ENCODE assay signal across 24 mouse cellular contexts in the genomic region with DNA sequence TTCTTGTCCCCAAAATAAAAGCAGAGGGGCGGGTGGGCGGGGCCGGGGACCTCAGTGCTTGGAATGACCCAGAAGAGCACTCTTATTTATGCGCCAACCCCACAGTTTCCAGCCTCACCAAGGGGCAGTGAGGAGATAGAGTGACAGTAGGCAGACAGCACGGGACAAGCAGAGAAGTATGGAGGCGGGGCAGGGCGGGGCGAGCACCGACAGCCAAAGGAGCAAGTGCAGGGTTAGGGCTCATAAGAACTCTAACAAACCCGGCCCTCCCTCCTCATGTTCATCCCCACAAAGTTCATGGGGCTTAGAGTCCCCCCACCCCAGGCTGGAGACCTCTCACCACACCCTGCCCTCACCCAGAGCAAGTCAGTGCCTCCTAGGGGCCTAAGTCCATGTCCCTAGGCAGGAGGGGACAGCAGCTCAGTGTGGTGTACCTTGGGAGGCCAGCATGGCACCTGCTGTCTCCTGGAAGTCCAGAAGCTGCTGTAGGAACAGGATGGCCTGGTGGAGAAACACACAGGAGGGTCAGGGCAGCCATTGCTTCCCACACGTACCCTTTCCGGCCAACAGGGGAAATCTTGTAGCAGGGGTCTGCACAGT. TPM values are rescaled to one million over a fixed set of nuclear protein-coding genes. Genes with fewer than 3 reads are reported as not detected.
DNase-seq lines count a peak whose midpoint lies in the region; ATAC-seq and TF ChIP-seq lines count a peak whose summit lies in the region.
"Had no signal": no experiment of that assay in that cellular context is flagged by ENCODE, and none has a peak within 500 bp of the region (broad histone marks: within the 10 kb centered on the region; RNA-seq: fewer than 3 reads in every experiment).

No protein-coding gene starts in this region.

- no peak for TF ChIP-seq POLR2A in myocyte (IDR thresholded peaks at IDR 0.05; ENCODE audit: insufficient read length, low read depth)

- no peak for DNase-seq in forebrain, embryonic 14.5 days (ENCODE audit: low spot score)
- DNase-seq in hindbrain, embryonic 10.5 days (ENCODE audit: low spot score), result no peak
- DNase-seq: cerebellum, adult 9-10 months; gastrocnemius, postnatal 36 days had no signal

- H3K9ac ChIP-seq in forebrain, embryonic 14.5 days (ENCODE audit: low read length), result no peak overlapping the region
- no peak overlapping the region for H3K9ac ChIP-seq in forebrain, embryonic 16.5 days (replicated peaks; ENCODE audit: low read depth, low read length)
- no peak overlapping the region for H3K9ac ChIP-seq in hindbrain, embryonic 13.5 days
- 0 out of 2 replicates have a peak overlapping the region, but pooled peaks have one; percentile 19 for H3K9ac ChIP-seq in intestine, postnatal 0 days (ENCODE audit: low read depth, low read length)
- H3K9ac ChIP-seq: forebrain, embryonic 13.5 days; kidney, embryonic 15.5 days; midbrain, embryonic 15.5 days; neural tube, embryonic 12.5 days had no signal

- H3K9me3 ChIP-seq in forebrain, embryonic 14.5 days (replicated peaks; ENCODE audit: control insufficient read depth, low read length), result no peaks in the 10 kb centered on the region
- no peaks in the 10 kb centered on the region for H3K9me3 ChIP-seq in forebrain, embryonic 16.5 days (ENCODE audit: control insufficient read depth, low read length)
- H3K9me3 ChIP-seq in hindbrain, embryonic 13.5 days, result no peaks in the 10 kb centered on the region
- H3K9me3 ChIP-seq in hindbrain, embryonic 10.5 days, result no peaks in the 10 kb centered on the region
- no peaks in the 10 kb centered on the region for H3K9me3 ChIP-seq in intestine, postnatal 0 days (ENCODE audit: control insufficient read depth)
- H3K9me3 ChIP-seq: forebrain, embryonic 13.5 days; kidney, embryonic 15.5 days; midbrain, embryonic 15.5 days; neural tube, embryonic 12.5 days had no signal

- H3K27me3 ChIP-seq in forebrain, embryonic 14.5 days (replicated peaks; ENCODE audit: control insufficient read depth, insufficient read depth, low read length), result no peaks in the 10 kb centered on the region
- H3K27me3 ChIP-seq in forebrain, embryonic 16.5 days (replicated peaks; ENCODE audit: control insufficient read depth, insufficient read depth, low read length), result no peaks in the 10 kb centered on the region
- H3K27me3 ChIP-seq in hindbrain, embryonic 13.5 days, result no peaks in the 10 kb centered on the region
- no peaks in the 10 kb centered on the region for H3K27me3 ChIP-seq in hindbrain, embryonic 10.5 days (ENCODE audit: insufficient read depth, poor library complexity, severe bottlenecking)
- H3K27me3 ChIP-seq in intestine, postnatal 0 days (replicated peaks; ENCODE audit: control insufficient read depth, insufficient read depth, low read length), result no peaks in the 10 kb centered on the region
- H3K27me3 ChIP-seq in myocyte (ENCODE audit: control insufficient read depth, insufficient read depth, insufficient read length), result no peaks in the 10 kb centered on the region
- H3K27me3 ChIP-seq: CH12.LX; forebrain, embryonic 13.5 days; kidney, embryonic 15.5 days; midbrain, embryonic 15.5 days; neural tube, embryonic 12.5 days had no signal

- TF ChIP-seq CTCF in intestine, postnatal 0 days (IDR thresholded peaks at IDR 0.05; ENCODE audit: low read depth), result no peak

- no peaks in the 10 kb centered on the region for H3K79me2 ChIP-seq in myocyte (ENCODE audit: control insufficient read depth, insufficient read depth)

- H3K4me3 ChIP-seq in forebrain, embryonic 14.5 days (ENCODE audit: low read depth, low read length), result no peak overlapping the region
- H3K4me3 ChIP-seq in forebrain, embryonic 16.5 days (replicated peaks; ENCODE audit: low read length), result no peak overlapping the region
- H3K4me3 ChIP-seq in hindbrain, embryonic 13.5 days, result no peak overlapping the region
- H3K4me3 ChIP-seq in hindbrain, embryonic 10.5 days, result no peak overlapping the region
- no peak overlapping the region for H3K4me3 ChIP-seq in intestine, postnatal 0 days (ENCODE audit: low read depth, low read length)
- H3K4me3 ChIP-seq in myocyte, result no peak overlapping the region
- H3K4me3 ChIP-seq: forebrain, embryonic 13.5 days; gastrocnemius, adult 2 months; heart, adult 2 months; kidney, embryonic 15.5 days; left cerebral cortex, adult 2 months; midbrain, embryonic 15.5 days; neural tube, embryonic 12.5 days had no signal

- ATAC-seq in forebrain, embryonic 14.5 days, result 0 out of 2 replicates have a peak, but pooled peaks have one; percentile 5
- no peak for ATAC-seq in forebrain, embryonic 16.5 days
- ATAC-seq in hindbrain, embryonic 13.5 days (ENCODE audit: low FRiP score), result peak; percentile 28; the same call in 1 of the 2 replicates
- peak; percentile 74 for ATAC-seq in intestine, postnatal 0 days
- no peak for ATAC-seq in cerebellum, adult (ENCODE audit: insufficient number of reproducible peaks, low FRiP score, low TSS enrichment)
- no peak for ATAC-seq in inflammation-experienced regulatory T-cells, adult 6 months
- ATAC-seq: activated CD4-positive, CD25-positive, alpha-beta regulatory T cell, adult 4 months; midbrain, embryonic 15.5 days had no signal

- no peak overlapping the region for H3K27ac ChIP-seq in forebrain, embryonic 14.5 days (ENCODE audit: low read depth, low read length)
- no peak overlapping the region for H3K27ac ChIP-seq in forebrain, embryonic 16.5 days (ENCODE audit: low read length)
- H3K27ac ChIP-seq in hindbrain, embryonic 13.5 days, result no peak overlapping the region
- H3K27ac ChIP-seq in hindbrain, embryonic 10.5 days, result no peak overlapping the region
- H3K27ac ChIP-seq in intestine, postnatal 0 days (ENCODE audit: low read depth, low read length), result peak overlapping the region; percentile 73
- H3K27ac ChIP-seq: forebrain, embryonic 13.5 days; gastrocnemius, adult 2 months; heart, adult 2 months; hindbrain, postnatal 0 days; kidney, embryonic 15.5 days; left cerebral cortex, adult 2 months; macrophage; midbrain, embryonic 15.5 days; neural tube, embryonic 12.5 days had no signal

- no peak overlapping the region for H3K4me2 ChIP-seq in forebrain, embryonic 14.5 days (ENCODE audit: low read length)
- no peak overlapping the region for H3K4me2 ChIP-seq in forebrain, embryonic 16.5 days (ENCODE audit: low read length)
- no peak overlapping the region for H3K4me2 ChIP-seq in hindbrain, embryonic 13.5 days
- peak overlapping the region; percentile 7; the same call in 1 of the 2 replicates for H3K4me2 ChIP-seq in intestine, postnatal 0 days (replicated peaks; ENCODE audit: low read depth)
- peak overlapping the region; percentile 18 for H3K4me2 ChIP-seq in myocyte (ENCODE audit: low read depth)
- H3K4me2 ChIP-seq: forebrain, embryonic 13.5 days; kidney, embryonic 15.5 days; midbrain, embryonic 15.5 days; neural tube, embryonic 12.5 days had no signal

- 86% methylated on average over 12 of the region's 12 CpGs for WGBS in forebrain, embryonic 14.5 days
- WGBS in forebrain, embryonic 16.5 days, result 88% methylated on average over 12 of the region's 12 CpGs
- WGBS in hindbrain, embryonic 13.5 days, result 76% methylated on average over 12 of the region's 12 CpGs
- WGBS in hindbrain, embryonic 10.5 days, result 78% methylated on average over 12 of the region's 12 CpGs
- 69% methylated on average over 12 of the region's 12 CpGs for WGBS in intestine, postnatal 0 days

- H3ac ChIP-seq in myocyte (ENCODE audit: control insufficient read depth, insufficient read length), result no peak overlapping the region

- no peaks in the 10 kb centered on the region for H3K4me1 ChIP-seq in forebrain, embryonic 14.5 days (ENCODE audit: control insufficient read depth, insufficient read depth, low read length)
- H3K4me1 ChIP-seq in forebrain, embryonic 16.5 days (replicated peaks; ENCODE audit: control insufficient read depth, insufficient read depth, low read length), result no peaks in the 10 kb centered on the region
- no peaks in the 10 kb centered on the region for H3K4me1 ChIP-seq in hindbrain, embryonic 13.5 days (replicated peaks)
- H3K4me1 ChIP-seq in hindbrain, embryonic 10.5 days (replicated peaks), result peaks cover 18% of the 10 kb centered on the region; the same call in 1 of the 2 replicates
- 0 out of 2 replicates have a peak, but pooled peaks cover 4% of the 10 kb centered on the region for H3K4me1 ChIP-seq in intestine, postnatal 0 days (replicated peaks; ENCODE audit: control insufficient read depth, insufficient read depth, low read length)
- H3K4me1 ChIP-seq: forebrain, embryonic 13.5 days; midbrain, embryonic 15.5 days; neural tube, embryonic 12.5 days had no signal

- H3K36me3 ChIP-seq in forebrain, embryonic 14.5 days (ENCODE audit: control insufficient read depth, insufficient read depth, low read length), result peaks cover 83% of the 10 kb centered on the region
- peaks cover 13% of the 10 kb centered on the region for H3K36me3 ChIP-seq in forebrain, embryonic 16.5 days (ENCODE audit: control insufficient read depth, insufficient read depth)
- H3K36me3 ChIP-seq in hindbrain, embryonic 13.5 days, result peaks cover 99% of the 10 kb centered on the region
- peaks cover 96% of the 10 kb centered on the region for H3K36me3 ChIP-seq in hindbrain, embryonic 10.5 days
- H3K36me3 ChIP-seq in intestine, postnatal 0 days (ENCODE audit: control insufficient read depth, insufficient read depth), result peaks cover 68% of the 10 kb centered on the region
- H3K36me3 ChIP-seq in myocyte (ENCODE audit: control insufficient read depth, insufficient read depth), result peaks cover 5% of the 10 kb centered on the region

RNA-seq across cellular contexts. Expression of a gene that starts 12.9 kb away (rescaled TPM):
- 0.09 and 0.11 TPM in 2 replicates for polyA plus RNA-seq in forebrain, embryonic 14.5 days (2014; fragmentation: Nextera tagmentation; extraction: Ambion mirVana)
- polyA plus RNA-seq in forebrain, embryonic 16.5 days (2015; fragmentation: Nextera tagmentation; extraction: Ambion mirVana), result 0.10 and 0.14 TPM in 2 replicates
- 0.27 and 0.56 TPM in 2 replicates for polyA plus RNA-seq in hindbrain, embryonic 13.5 days (2015; fragmentation: Nextera tagmentation; extraction: Ambion mirVana)
- 0.11 and 0.33 TPM in 2 replicates for polyA plus RNA-seq in hindbrain, embryonic 10.5 days (2016; fragmentation: Nextera tagmentation; extraction: Ambion mirVana)
- polyA plus RNA-seq in intestine, postnatal 0 days (2015; fragmentation: Nextera tagmentation; extraction: Ambion mirVana), result 0.10 and 0.29 TPM in 2 replicates
- 1.5 TPM for polyA plus RNA-seq in myocyte (2012; fragmentation: generic; extraction: Trizol)
- polyA plus RNA-seq in inflammation-experienced regulatory T-cells, adult 6 months (2017; shearing (Covaris generic)), result not detected
- polyA plus RNA-seq: activated CD4-positive, CD25-positive, alpha-beta regulatory T cell, adult 4 months; frontal cortex, adult 2 months; heart, embryonic 14.5 days; liver, adult 2 months; macrophage had no signal

RNA-seq across cellular contexts. Expression of a gene that starts 13.4 kb away (rescaled TPM):
- polyA plus RNA-seq in forebrain, embryonic 14.5 days (2014; fragmentation: Nextera tagmentation; extraction: Ambion mirVana), result 107 and 114 TPM in 2 replicates
- polyA plus RNA-seq in forebrain, embryonic 16.5 days (2015; fragmentation: Nextera tagmentation; extraction: Ambion mirVana), result 114 and 116 TPM in 2 replicates
- 94.4 and 97.5 TPM in 2 replicates for polyA plus RNA-seq in hindbrain, embryonic 13.5 days (2015; fragmentation: Nextera tagmentation; extraction: Ambion mirVana)
- 52.2 and 79.2 TPM in 2 replicates for polyA plus RNA-seq in hindbrain, embryonic 10.5 days (2016; fragmentation: Nextera tagmentation; extraction: Ambion mirVana)
- 44.6 and 49.2 TPM in 2 replicates for polyA plus RNA-seq in intestine, postnatal 0 days (2015; fragmentation: Nextera tagmentation; extraction: Ambion mirVana)
- polyA plus RNA-seq in myocyte (2012; fragmentation: generic; extraction: Trizol), result 55.0 TPM
- polyA plus RNA-seq in inflammation-experienced regulatory T-cells, adult 6 months (2017; shearing (Covaris generic)), result 10 to 100 TPM; 70.3 to 96.0 (median 70.6) TPM

RNA-seq across cellular contexts. Expression of a gene that starts 19.6 kb away (rescaled TPM):
- polyA plus RNA-seq in forebrain, embryonic 14.5 days (2014; fragmentation: Nextera tagmentation; extraction: Ambion mirVana), result 53.2 and 60.4 TPM in 2 replicates
- 64.1 and 72.0 TPM in 2 replicates for polyA plus RNA-seq in forebrain, embryonic 16.5 days (2015; fragmentation: Nextera tagmentation; extraction: Ambion mirVana)
- 63.7 and 64.4 TPM in 2 replicates for polyA plus RNA-seq in hindbrain, embryonic 13.5 days (2015; fragmentation: Nextera tagmentation; extraction: Ambion mirVana)
- 96.2 and 100 TPM in 2 replicates for polyA plus RNA-seq in hindbrain, embryonic 10.5 days (2016; fragmentation: Nextera tagmentation; extraction: Ambion mirVana)
- 45.2 and 48.7 TPM in 2 replicates for polyA plus RNA-seq in intestine, postnatal 0 days (2015; fragmentation: Nextera tagmentation; extraction: Ambion mirVana)
- polyA plus RNA-seq in myocyte (2012; fragmentation: generic; extraction: Trizol), result 83.0 TPM
- 10 to 100 TPM; 40.4 to 44.2 (median 42.3) TPM for polyA plus RNA-seq in inflammation-experienced regulatory T-cells, adult 6 months (2017; shearing (Covaris generic))

RNA-seq across cellular contexts. Expression of a gene that starts 41.6 kb away (rescaled TPM):
- 7.3 and 8.7 TPM in 2 replicates for polyA plus RNA-seq in forebrain, embryonic 14.5 days (2014; fragmentation: Nextera tagmentation; extraction: Ambion mirVana)
- polyA plus RNA-seq in forebrain, embryonic 16.5 days (2015; fragmentation: Nextera tagmentation; extraction: Ambion mirVana), result 6.6 and 7.0 TPM in 2 replicates
- polyA plus RNA-seq in hindbrain, embryonic 13.5 days (2015; fragmentation: Nextera tagmentation; extraction: Ambion mirVana), result 14.2 and 24.3 TPM in 2 replicates
- 15.1 and 29.1 TPM in 2 replicates for polyA plus RNA-seq in hindbrain, embryonic 10.5 days (2016; fragmentation: Nextera tagmentation; extraction: Ambion mirVana)
- polyA plus RNA-seq in intestine, postnatal 0 days (2015; fragmentation: Nextera tagmentation; extraction: Ambion mirVana), result 0.09 TPM in 1 of 2 replicates, not detected in the other
- 0.08 TPM for polyA plus RNA-seq in myocyte (2012; fragmentation: generic; extraction: Trizol)
- polyA plus RNA-seq in inflammation-experienced regulatory T-cells, adult 6 months (2017; shearing (Covaris generic)), result not detected
- polyA plus RNA-seq: activated CD4-positive, CD25-positive, alpha-beta regulatory T cell, adult 4 months; macrophage had no signal

RNA-seq across cellular contexts. Expression of a gene that starts 55.8 kb away (rescaled TPM):
- polyA plus RNA-seq in forebrain, embryonic 14.5 days (2014; fragmentation: Nextera tagmentation; extraction: Ambion mirVana), result 0.11 and 0.17 TPM in 2 replicates
- 0.32 and 0.39 TPM in 2 replicates for polyA plus RNA-seq in forebrain, embryonic 16.5 days (2015; fragmentation: Nextera tagmentation; extraction: Ambion mirVana)
- polyA plus RNA-seq in hindbrain, embryonic 13.5 days (2015; fragmentation: Nextera tagmentation; extraction: Ambion mirVana), result 0.35 and 0.43 TPM in 2 replicates
- polyA plus RNA-seq in hindbrain, embryonic 10.5 days (2016; fragmentation: Nextera tagmentation; extraction: Ambion mirVana), result 0.35 and 0.76 TPM in 2 replicates
- polyA plus RNA-seq in intestine, postnatal 0 days (2015; fragmentation: Nextera tagmentation; extraction: Ambion mirVana), result 1.2 and 1.3 TPM in 2 replicates
- polyA plus RNA-seq in myocyte (2012; fragmentation: generic; extraction: Trizol), result 0.14 TPM
- polyA plus RNA-seq in inflammation-experienced regulatory T-cells, adult 6 months (2017; shearing (Covaris generic)), result not detected
- polyA plus RNA-seq: activated CD4-positive, CD25-positive, alpha-beta regulatory T cell, adult 4 months; macrophage had no signal

Comparison
In these comparisons a context has a peak if more than half of its experiments do, and no peak if none do; other contexts are left out.
1. ATAC-seq: peak in forebrain, embryonic 14.5 days (single experiment), hindbrain, embryonic 13.5 days (single experiment) and intestine, postnatal 0 days (single experiment); none in forebrain, embryonic 16.5 days (single experiment), cerebellum, adult (single experiment) and inflammation-experienced regulatory T-cells, adult 6 months (single experiment).
2. H3K4me2 ChIP-seq: peak in intestine, postnatal 0 days (single experiment) and myocyte (single experiment); none in forebrain, embryonic 14.5 days (single experiment), forebrain, embryonic 16.5 days (single experiment) and hindbrain, embryonic 13.5 days (single experiment).